Mouse (Mus musculus) cerebellum, adult 8-10 months (tissue): Measurements from ENCODE around the gene Cdhr3.
"Not testable (repeated sequence)": the region's sequence is repeated elsewhere in the genome, so short reads cannot be mapped to it uniquely, and the experiment has no call there.

Source experiments
- DNase-seq: peaks from one replicate; pipeline ENCODE4 v3.0.0; 2022

Cdhr3 gene

DNA sequence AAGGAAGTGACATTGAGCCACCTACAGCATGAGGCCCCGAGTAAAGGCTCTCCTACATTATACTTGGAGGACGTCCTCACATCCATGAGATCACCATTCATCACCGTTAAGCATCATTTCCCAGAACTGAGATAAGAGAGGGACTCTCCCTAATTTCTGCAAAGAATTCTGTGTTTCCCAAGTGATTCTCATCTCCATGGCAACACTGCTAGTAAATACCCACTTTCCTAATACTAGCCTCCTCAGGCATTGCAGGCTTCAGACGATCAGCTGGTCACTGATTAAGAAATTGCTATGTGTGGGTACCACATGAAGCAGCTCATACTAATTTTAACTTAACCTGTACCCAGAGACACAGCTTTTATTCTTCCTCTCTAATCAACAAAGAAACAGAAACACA, 92.3 kb downstream of the Cdhr3 start:
- DNase-seq = no peak

- DNase-seq = not testable (repeated sequence)
Observed at GRCm38 (mm10) chr12:32999778-33000177, 92.9 kb downstream of the Cdhr3 start.

- no peak for DNase-seq
Observed at GRCm38 (mm10) chr12:32998766-32999165, 93.9 kb downstream of the Cdhr3 start.

DNA sequence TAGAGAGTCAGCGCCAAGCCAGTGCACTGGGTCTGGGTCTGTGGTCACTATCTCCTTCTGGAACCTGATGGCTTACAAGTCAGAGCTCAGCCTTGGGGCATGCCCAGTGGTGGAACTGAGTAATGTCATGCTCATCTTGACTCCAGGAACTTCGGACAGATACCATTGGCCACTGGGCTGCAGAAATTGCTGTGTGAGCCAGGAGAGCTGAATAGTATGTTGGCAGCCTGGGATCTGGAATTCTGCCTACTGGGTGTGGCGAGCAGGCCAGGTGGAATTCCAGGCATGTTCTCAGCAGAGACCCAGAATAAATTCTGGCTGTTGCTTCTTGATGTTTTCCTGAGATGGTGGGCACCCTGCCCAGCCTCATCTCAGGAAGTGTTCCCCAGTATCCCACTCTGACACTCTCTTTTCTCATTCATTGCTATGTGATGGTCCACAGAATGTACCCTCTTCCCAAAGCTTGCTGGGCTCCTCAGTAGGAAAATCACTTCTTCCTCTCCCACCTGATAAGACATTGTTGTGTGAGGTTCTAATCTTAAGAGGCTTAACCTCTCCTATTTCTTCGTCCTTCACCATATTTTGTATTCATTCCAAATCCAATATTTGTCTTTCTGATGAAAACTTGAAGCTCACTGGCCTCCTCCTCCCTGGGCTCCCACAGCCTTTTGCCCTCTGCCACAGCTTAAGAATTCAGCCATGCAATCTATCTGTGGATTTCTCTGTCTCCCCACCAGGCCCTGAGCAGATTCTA, 97.4 kb downstream of the Cdhr3 start:
- DNase-seq = no peak

GRCm38 (mm10) chr12:32994081-32994480, 98.6 kb downstream of the Cdhr3 start:
- DNase-seq = no peak

- DNase-seq = no peak
Observed at GRCm38 (mm10) chr12:32989731-32990130, 102.9 kb downstream of the Cdhr3 start.

GRCm38 (mm10) chr12:32986284-32986683, 106.4 kb downstream of the Cdhr3 start:
- DNase-seq = no peak
